Mouse (Mus musculus): ENCODE results near the gene Cib4.

The Cib4 gene

GRCm38 (mm10) chr5:30545698-30546097 lies at the start of gene Cib4:
Cib4 (minus strand) TSS chr5:30545836.
- peak; percentile 35 to 43 for DNase-seq (ENCODE audit: low spot score in 2 of 2)

GRCm38 (mm10) chr5:30594953-30595560 lies 49.4 kb upstream of the Cib4 start:
- no peak for DNase-seq (ENCODE audit: low spot score in 2 of 2)

GRCm38 (mm10) chr5:30593811-30594504 lies 48.3 kb upstream of the Cib4 start:
- DNase-seq (ENCODE audit: low spot score in 2 of 2) = no peak

GRCm38 (mm10) chr5:30593360-30593759 lies 47.7 kb upstream of the Cib4 start:
- DNase-seq (ENCODE audit: low spot score in 2 of 2) = no peak

- DNase-seq (ENCODE audit: low spot score in 2 of 2) = no peak
These were observed 46.8 kb upstream of the Cib4 start for GRCm38 (mm10) chr5:30592279-30592980.

- DNase-seq (ENCODE audit: low spot score in 2 of 2) = no peak
These were observed 46.1 kb upstream of the Cib4 start for GRCm38 (mm10) chr5:30591786-30592185.

- DNase-seq (ENCODE audit: low spot score in 2 of 2) = no peak
These were observed 45.6 kb upstream of the Cib4 start for GRCm38 (mm10) chr5:30591205-30591731.

- DNase-seq (ENCODE audit: low spot score in 2 of 2) = no peak
These were observed 44.6 kb upstream of the Cib4 start for GRCm38 (mm10) chr5:30590231-30590630.

GRCm38 (mm10) chr5:30589546-30589945 lies 43.9 kb upstream of the Cib4 start:
- DNase-seq (ENCODE audit: low spot score in 2 of 2) = no peak

GRCm38 (mm10) chr5:30589069-30589468 lies 43.4 kb upstream of the Cib4 start:
- no peak for DNase-seq (ENCODE audit: low spot score in 2 of 2)

GRCm38 (mm10) chr5:30588301-30588968 lies 42.8 kb upstream of the Cib4 start:
- no peak for DNase-seq (ENCODE audit: low spot score in 2 of 2)

GRCm38 (mm10) chr5:30587681-30588300 lies 42.2 kb upstream of the Cib4 start, which contains the start of gene Kcnk3:
Kcnk3 (plus strand) TSS chr5:30588170.
- peak; percentile 45 to 65 for DNase-seq (ENCODE audit: low spot score in 2 of 2)

- DNase-seq (ENCODE audit: low spot score in 2 of 2) = no peak
These were observed 41.5 kb upstream of the Cib4 start for GRCm38 (mm10) chr5:30587101-30587500.

- no peak for DNase-seq (ENCODE audit: low spot score in 2 of 2)
These were observed 41.0 kb upstream of the Cib4 start for GRCm38 (mm10) chr5:30586616-30587015.

- DNase-seq (ENCODE audit: low spot score in 2 of 2) = no peak
These were observed 36.4 kb upstream of the Cib4 start for GRCm38 (mm10) chr5:30582017-30582416.

GRCm38 (mm10) chr5:30580725-30581124 lies 35.1 kb upstream of the Cib4 start:
- DNase-seq (ENCODE audit: low spot score in 2 of 2) = no peak

- DNase-seq (ENCODE audit: low spot score in 2 of 2) = no peak
These were observed 32.9 kb upstream of the Cib4 start for GRCm38 (mm10) chr5:30578445-30579080.

- DNase-seq (ENCODE audit: low spot score in 2 of 2) = no peak
These were observed 32.1 kb upstream of the Cib4 start for GRCm38 (mm10) chr5:30577654-30578310.

- DNase-seq (ENCODE audit: low spot score in 2 of 2) = no peak
These were observed 31.6 kb upstream of the Cib4 start for GRCm38 (mm10) chr5:30577251-30577650.

- no peak for DNase-seq (ENCODE audit: low spot score in 2 of 2)
These were observed 30.6 kb upstream of the Cib4 start for GRCm38 (mm10) chr5:30576233-30576632.

Measured in urinary bladder, postnatal 36 days (tissue).